Mouse (Mus musculus): ENCODE results near the gene Ins2.

GRCm38 (mm10) chr7:142655633-142656032 is 87.5 kb downstream of the Ins2 start:
- no peak for TF ChIP-seq CTCF (IDR thresholded peaks at IDR 0.05; ENCODE audit: insufficient read depth, low read depth, low read length)
- TF ChIP-seq POLR2A (IDR thresholded peaks at IDR 0.05; ENCODE audit: insufficient read depth, low read depth, low read length) = no peak

Data from olfactory bulb, adult 2 months (tissue).